Mouse (Mus musculus) embryonic fibroblast, embryonic 13.5 days (primary cell): ENCODE measurements around the gene Adtrp.

ENCODE experiments used
- CTCF ChIP-seq: IDR thresholded peaks from 2 replicates; pipeline ENCODE4 v1.5.1; 2011; ENCODE audit warnings: mild to moderate bottlenecking, control low read depth, low read length, moderate library complexity, borderline replicate concordance; ENCODE audit not compliant: insufficient read depth
- POLR2A ChIP-seq: IDR thresholded peaks from 2 replicates; pipeline ENCODE4 v1.6.1; 2011; ENCODE audit warnings: low read depth, mild to moderate bottlenecking, control low read depth, low read length, moderate library complexity

DNA sequence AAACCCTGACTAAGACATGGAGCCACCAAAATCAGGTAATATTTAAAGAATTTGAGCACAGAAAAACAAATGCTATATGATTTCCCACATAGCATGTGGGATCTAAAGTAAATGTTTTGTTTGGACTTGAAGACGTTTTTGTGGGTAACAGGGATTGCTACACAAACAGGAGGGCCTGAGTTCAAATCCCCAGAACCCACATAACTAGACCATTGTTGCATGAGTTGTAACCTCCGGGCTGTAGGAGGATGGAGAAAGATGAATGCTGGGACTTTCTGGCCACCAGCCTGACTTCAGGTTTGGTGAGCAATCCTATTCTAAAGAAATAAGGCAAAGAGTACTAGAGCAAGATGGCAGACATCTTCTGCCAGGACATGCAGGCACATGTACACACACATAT lies 41.2 kb upstream of the Adtrp start:
- TF ChIP-seq CTCF (no peak), POLR2A (no peak)
